14 mouse cellular contexts compared by ENCODE assay signal in genomic region chr13:36221897-36222296, GRCm38 (mm10).
DNase-seq lines count a peak whose midpoint lies in the region; ATAC-seq and TF ChIP-seq lines count a peak whose summit lies in the region.
"Had no signal": no experiment of that assay in that cellular context is flagged by ENCODE, and none has a peak within 500 bp of the region (broad histone marks: within the 10 kb centered on the region; RNA-seq: fewer than 3 reads in every experiment).

No protein-coding gene starts in this region.

- TF ChIP-seq CTCF in heart, adult 2 months (IDR thresholded peaks at IDR 0.05) = peak; percentile 71
- peak; percentile 66 for TF ChIP-seq CTCF in lung, postnatal 0 days (IDR thresholded peaks at IDR 0.05)
- TF ChIP-seq CTCF in lung, adult 2 months (IDR thresholded peaks at IDR 0.05; ENCODE audit: insufficient read depth, low read length) = no peak
- peak; percentile 62 for TF ChIP-seq CTCF in cortical plate, adult 2 months (IDR thresholded peaks at IDR 0.05; ENCODE audit: extremely low read depth, insufficient read depth, low read length)

- no peak for DNase-seq in cerebellum, adult 9-11 months
- no peak for DNase-seq in heart, adult 2 months
- DNase-seq in heart, adult 9 months (ENCODE audit: low spot score in 2 of 2) = no peak
- peak; percentile 9 for DNase-seq in lung, postnatal 0 days (ENCODE audit: low spot score)
- no peak for DNase-seq in lung, adult 2 months
- DNase-seq: adrenal gland, postnatal 14 days; thymus, postnatal 14 days had no signal

- no peak overlapping the region for H3K4me3 ChIP-seq in heart, adult 2 months
- no peak overlapping the region for H3K4me3 ChIP-seq in lung, postnatal 0 days (ENCODE audit: low read depth, low read length)
- no peak overlapping the region for H3K4me3 ChIP-seq in lung, adult 2 months (replicated peaks; ENCODE audit: extremely low read depth, low read depth, low read length)
- no peak overlapping the region for H3K4me3 ChIP-seq in cortical plate, adult 2 months (ENCODE audit: insufficient read depth, low read length)
- no peak overlapping the region for H3K4me3 ChIP-seq in kidney, embryonic 16.5 days (ENCODE audit: low read length)
- H3K4me3 ChIP-seq: heart, embryonic 13.5 days; limb, embryonic 15.5 days; megakaryocyte, embryonic 14.5 days had no signal

- H3K9ac ChIP-seq in heart, adult 2 months (ENCODE audit: low read depth, low read length) = no peak overlapping the region
- H3K9ac ChIP-seq in lung, postnatal 0 days (replicated peaks; ENCODE audit: low read depth) = no peak overlapping the region
- H3K9ac ChIP-seq in kidney, embryonic 16.5 days (replicated peaks; ENCODE audit: low read length) = no peak overlapping the region
- H3K9ac ChIP-seq: heart, embryonic 13.5 days; limb, embryonic 15.5 days had no signal

- H3K36me3 ChIP-seq in heart, adult 2 months (ENCODE audit: control insufficient read depth, insufficient read depth, low read length) = no peaks in the 10 kb centered on the region
- no peaks in the 10 kb centered on the region for H3K36me3 ChIP-seq in lung, postnatal 0 days (ENCODE audit: insufficient read depth, low read length)
- H3K36me3 ChIP-seq in kidney, embryonic 16.5 days (ENCODE audit: insufficient read depth, low read length) = no peaks in the 10 kb centered on the region
- H3K36me3 ChIP-seq: heart, embryonic 13.5 days; limb, embryonic 15.5 days had no signal

- H3K4me1 ChIP-seq in heart, adult 2 months (ENCODE audit: control insufficient read depth, insufficient read depth, low read length) = no peaks in the 10 kb centered on the region
- no peaks in the 10 kb centered on the region for H3K4me1 ChIP-seq in lung, postnatal 0 days (ENCODE audit: insufficient read depth, low read depth, low read length)
- H3K4me1 ChIP-seq in lung, adult 2 months (ENCODE audit: control insufficient read depth, insufficient read depth, low read length) = no peaks in the 10 kb centered on the region; the same call in 1 of the 2 replicates
- H3K4me1 ChIP-seq in cortical plate, adult 2 months (ENCODE audit: control insufficient read depth, insufficient read depth, low read length) = no peaks in the 10 kb centered on the region
- H3K4me1 ChIP-seq in kidney, embryonic 16.5 days (ENCODE audit: insufficient read depth, low read length) = no peaks in the 10 kb centered on the region
- H3K4me1 ChIP-seq: limb, embryonic 15.5 days had no signal

- H3K79me2 ChIP-seq in heart, adult 2 months (replicated peaks; ENCODE audit: control insufficient read depth, insufficient read depth, low read length) = peaks cover 1% of the 10 kb centered on the region; the same call in 1 of the 2 replicates

- peak; percentile 82; the same call in 1 of the 2 replicates for ATAC-seq in cerebellum, adult (ENCODE audit: insufficient number of reproducible peaks, low FRiP score, low TSS enrichment)
- ATAC-seq in lung, postnatal 0 days = no peak
- ATAC-seq in kidney, embryonic 16.5 days (ENCODE audit: low FRiP score, low TSS enrichment) = no peak
- ATAC-seq: inflammation-experienced regulatory T-cells, adult 6 months had no signal

- 80% methylated on average over 1 of the region's 1 CpGs for WGBS in heart, adult 2 months
- 100% methylated on average over 1 of the region's 1 CpGs for WGBS in lung, postnatal 0 days
- 83% methylated on average over 1 of the region's 1 CpGs for WGBS in lung, adult 2 months
- 85% methylated on average over 1 of the region's 1 CpGs for WGBS in kidney, embryonic 16.5 days

- no peaks in the 10 kb centered on the region for H3K27me3 ChIP-seq in heart, adult 2 months (ENCODE audit: control insufficient read depth, insufficient read depth, low read length)
- no peaks in the 10 kb centered on the region for H3K27me3 ChIP-seq in lung, postnatal 0 days (replicated peaks; ENCODE audit: insufficient read depth, low read length)
- H3K27me3 ChIP-seq in kidney, embryonic 16.5 days (ENCODE audit: insufficient read depth, low read length) = no peaks in the 10 kb centered on the region
- H3K27me3 ChIP-seq: heart, embryonic 13.5 days; limb, embryonic 15.5 days; megakaryocyte, embryonic 14.5 days had no signal

- no peak for TF ChIP-seq POLR2A in heart, adult 2 months (IDR thresholded peaks at IDR 0.05; ENCODE audit: insufficient read depth, low read depth, low read length)
- no peak for TF ChIP-seq POLR2A in lung, adult 2 months (IDR thresholded peaks at IDR 0.05; ENCODE audit: borderline replicate concordance, extremely low read depth, low read depth, low read length)
- no peak for TF ChIP-seq POLR2A in cortical plate, adult 2 months (IDR thresholded peaks at IDR 0.05; ENCODE audit: extremely low read depth, insufficient read depth, low read length)

- H3K27ac ChIP-seq in heart, adult 2 months = no peak overlapping the region
- H3K27ac ChIP-seq in lung, postnatal 0 days (ENCODE audit: low read length) = no peak overlapping the region
- no peak overlapping the region for H3K27ac ChIP-seq in cortical plate, adult 2 months (ENCODE audit: insufficient read depth, low read length)
- no peak overlapping the region for H3K27ac ChIP-seq in kidney, embryonic 16.5 days (ENCODE audit: low read length)
- H3K27ac ChIP-seq: heart, embryonic 13.5 days; limb, embryonic 15.5 days had no signal

- H3K9me3 ChIP-seq in lung, postnatal 0 days (ENCODE audit: low read length) = no peaks in the 10 kb centered on the region
- H3K9me3 ChIP-seq in kidney, embryonic 16.5 days (ENCODE audit: low read length) = no peaks in the 10 kb centered on the region
- H3K9me3 ChIP-seq: heart, embryonic 13.5 days; limb, embryonic 15.5 days; megakaryocyte, embryonic 14.5 days had no signal

- no peak overlapping the region for H3K4me2 ChIP-seq in lung, postnatal 0 days (replicated peaks; ENCODE audit: low read depth, low read length)
- no peak overlapping the region for H3K4me2 ChIP-seq in kidney, embryonic 16.5 days (replicated peaks; ENCODE audit: low read depth, low read length)
- H3K4me2 ChIP-seq: heart, embryonic 13.5 days; limb, embryonic 15.5 days had no signal

- intact Hi-C loops in heart, adult 2 months (cut with DNase I) = loop anchor here (5.0 kb wide), 1 partner anchor 1090 kb away; no protein-coding TSS in a partner anchor

- TF ChIP-seq EP300 in heart, adult 2 months (IDR thresholded peaks at IDR 0.05; ENCODE audit: insufficient read depth, low read depth, low read length) = no peak
- TF ChIP-seq EP300 in lung, postnatal 0 days (IDR thresholded peaks at IDR 0.05) = no peak
